Mouse (Mus musculus) stomach, embryonic 15.5 days (tissue): ENCODE results near the gene Olfr718-ps1. TPM values are rescaled to one million over a fixed set of nuclear protein-coding genes. Genes with fewer than 3 reads are reported as not detected.
"Not testable (repeated sequence)": the region's sequence is repeated elsewhere in the genome, so short reads cannot be mapped to it uniquely, and the experiment has no call there.

Source experiments
- ATAC-seq: fragments of 200-750 bp; cut with Nextera tagmentation; 2 replicates; pipeline ENCODE4 v1.8.0; 2017; ENCODE audit warnings: low read depth, moderate number of reproducible peaks, moderate TSS enrichment; ENCODE audit not compliant: insufficient read depth, low FRiP score
- H3K27ac ChIP-seq: fragments of 300-500 bp; sonication (generic); 2 replicates; pipeline ENCODE4 v1.5.1; 2015; ENCODE audit warnings: mild to moderate bottlenecking, inconsistent platforms
- H3K27me3 ChIP-seq: fragments of 300-500 bp; sonication (generic); replicated peaks from 2 replicates; pipeline ENCODE4 v1.6.1; 2015; ENCODE audit warnings: inconsistent platforms
- H3K36me3 ChIP-seq: fragments of 300-500 bp; sonication (generic); 2 replicates; pipeline ENCODE4 v1.6.1; 2015; ENCODE audit warnings: inconsistent platforms
- H3K4me1 ChIP-seq: fragments of 300-500 bp; sonication (generic); 2 replicates; pipeline ENCODE4 v1.6.1; 2015; ENCODE audit warnings: inconsistent platforms
- H3K4me2 ChIP-seq: fragments of 300-500 bp; sonication (generic); 2 replicates; pipeline ENCODE4 v1.6.1; 2015; ENCODE audit warnings: mild to moderate bottlenecking, inconsistent platforms
- H3K4me3 ChIP-seq: fragments of 300-500 bp; sonication (generic); replicated peaks from 2 replicates; pipeline ENCODE4 v1.5.1; 2015; ENCODE audit warnings: inconsistent platforms
- H3K9ac ChIP-seq: fragments of 300-500 bp; sonication (generic); 2 replicates; pipeline ENCODE4 v1.6.1; 2015; ENCODE audit warnings: inconsistent platforms
- H3K9me3 ChIP-seq: fragments of 300-500 bp; sonication (generic); 2 replicates; pipeline ENCODE4 v1.6.1; 2016; ENCODE audit warnings: inconsistent platforms
- WGBS: fragments of 180-500 bp; shearing (Covaris S2); methylation state at CpG from one replicate; pipeline ENCODE4 v1.1.7; 2015; 5-methylcytosine and 5-hydroxymethylcytosine counted together
- polyA plus RNA-seq: library from polyadenylated mRNA; unstranded; fragments of >200 nt; fragmentation: Nextera tagmentation; extraction: Ambion mirVana; gene quantifications from 2 replicates; pipeline ENCODE4 v1.2.1, GENCODE M21; 2015

Olfr718-ps1 gene
- polyA plus RNA-seq, 1 experiment from 2014 or later = not detected

DNA sequence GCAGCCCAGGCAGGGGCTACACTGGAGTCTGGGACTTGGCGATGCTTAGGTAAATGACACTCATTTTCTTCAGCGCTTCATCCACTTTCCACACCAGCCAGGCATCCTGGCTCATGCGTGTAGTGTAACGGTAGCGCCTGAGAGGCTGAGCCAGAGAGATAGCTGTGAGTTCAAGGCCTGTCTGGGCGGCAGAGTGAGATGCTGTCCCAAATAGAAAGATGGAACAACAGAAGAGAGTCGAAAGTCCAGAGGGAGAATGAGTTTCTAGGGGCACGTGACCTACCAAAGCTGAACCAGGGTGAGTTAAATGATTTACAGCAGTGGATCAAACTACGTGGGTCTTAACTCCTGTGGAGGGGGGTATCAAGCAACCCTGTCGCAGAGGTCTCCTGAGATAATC lies 6.4 kb upstream of the Olfr718-ps1 start:
- Histone ChIP-seq H3K4me1 (no peaks in the 10 kb centered on the region), H3K9me3 (no peaks in the 10 kb centered on the region), H3K36me3 (no peaks in the 10 kb centered on the region), H3K9ac (no peak overlapping the region), H3K4me2 (no peak overlapping the region), H3K27ac (no peak overlapping the region), H3K27me3 (peaks cover 14% of the 10 kb centered on the region), H3K4me3 (no peak overlapping the region)
- no peak for ATAC-seq
- WGBS = 83% methylated on average over 10 of the region's 10 CpGs

DNA sequence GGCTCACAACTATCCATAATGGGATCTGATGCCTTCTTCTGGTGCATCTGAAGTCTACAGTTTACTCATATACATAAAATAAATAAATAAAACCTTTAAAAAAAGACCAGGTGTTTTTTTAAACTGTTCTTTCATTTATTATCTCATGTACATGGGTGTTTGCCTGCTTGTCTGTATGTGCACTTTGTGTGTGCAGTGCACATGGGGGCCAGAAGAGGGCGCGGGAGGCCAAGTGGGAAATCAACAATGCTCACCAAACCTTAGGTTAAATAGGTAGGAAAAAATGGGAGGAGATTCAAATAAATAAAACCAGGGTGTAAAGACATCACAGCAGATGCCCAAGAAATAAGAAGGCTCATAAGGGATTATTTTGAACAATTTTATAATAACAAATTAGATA lies 2.7 kb upstream of the Olfr718-ps1 start:
- Histone ChIP-seq H3K4me3 (no peak overlapping the region), H3K27me3 (no peaks in the 10 kb centered on the region), H3K9ac (no peak overlapping the region), H3K27ac (no peak overlapping the region), H3K9me3 (no peaks in the 10 kb centered on the region), H3K36me3 (no peaks in the 10 kb centered on the region), H3K4me1 (no peaks in the 10 kb centered on the region), H3K4me2 (no peak overlapping the region)
- ATAC-seq = no peak
- 78% methylated on average over 2 of the region's 2 CpGs for WGBS

DNA sequence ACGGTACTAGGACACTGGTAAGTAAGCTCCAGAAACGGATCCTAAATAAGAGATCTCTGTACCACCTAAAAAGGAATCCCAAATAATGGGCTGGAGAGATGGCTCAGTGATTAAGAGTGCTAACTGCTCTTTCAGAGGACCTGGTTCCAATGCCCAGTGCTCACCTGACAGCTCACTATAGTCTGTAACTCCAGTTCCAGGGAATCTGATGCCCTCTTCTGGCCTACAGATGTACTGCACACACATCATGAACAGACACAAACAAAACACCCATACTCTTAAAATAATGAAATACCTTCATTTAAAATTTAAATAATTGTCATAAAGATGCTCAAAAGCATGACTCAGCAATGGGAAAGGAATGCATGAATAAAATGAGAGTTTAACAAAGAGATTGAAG lies 2.2 kb upstream of the Olfr718-ps1 start:
- 90% methylated on average over 2 of the region's 2 CpGs for WGBS

DNA sequence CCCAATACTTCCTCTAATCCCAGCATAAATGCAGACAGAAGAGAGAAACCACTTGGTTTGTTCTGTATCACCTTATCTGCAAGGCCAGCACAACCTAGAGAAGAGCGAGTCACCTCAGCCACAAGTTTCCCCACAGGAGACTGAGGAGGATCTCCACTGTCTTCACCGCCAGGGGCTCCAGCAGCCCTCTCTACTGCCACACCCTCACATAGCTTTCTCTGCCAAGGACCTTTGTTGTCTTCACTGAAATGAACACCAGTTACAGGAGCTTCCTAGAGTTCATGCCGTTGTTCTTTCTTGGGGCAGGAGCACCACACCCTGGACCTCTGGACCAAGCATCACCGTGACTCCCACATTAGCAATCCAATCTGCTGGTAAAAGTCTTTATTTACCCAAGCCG lies 1.3 kb upstream of the Olfr718-ps1 start:
- Histone ChIP-seq H3K4me2 (no peak overlapping the region), H3K36me3 (no peaks in the 10 kb centered on the region), H3K27me3 (no peaks in the 10 kb centered on the region), H3K9ac (no peak overlapping the region), H3K27ac (no peak overlapping the region), H3K4me3 (no peak overlapping the region), H3K4me1 (no peaks in the 10 kb centered on the region), H3K9me3 (no peaks in the 10 kb centered on the region)
- no peak for ATAC-seq
- WGBS = 86% methylated on average over 5 of the region's 5 CpGs

More for the DNA sequence above, 2.2 kb upstream of the Olfr718-ps1 start:
- H3K9ac ChIP-seq = no peak overlapping the region
- no peaks in the 10 kb centered on the region for H3K27me3 ChIP-seq
- ATAC-seq = no peak
- H3K4me2 ChIP-seq = no peak overlapping the region
- no peaks in the 10 kb centered on the region for H3K4me1 ChIP-seq
- H3K4me3 ChIP-seq = no peak overlapping the region
- no peaks in the 10 kb centered on the region for H3K9me3 ChIP-seq
- H3K27ac ChIP-seq = no peak overlapping the region
- no peaks in the 10 kb centered on the region for H3K36me3 ChIP-seq

DNA sequence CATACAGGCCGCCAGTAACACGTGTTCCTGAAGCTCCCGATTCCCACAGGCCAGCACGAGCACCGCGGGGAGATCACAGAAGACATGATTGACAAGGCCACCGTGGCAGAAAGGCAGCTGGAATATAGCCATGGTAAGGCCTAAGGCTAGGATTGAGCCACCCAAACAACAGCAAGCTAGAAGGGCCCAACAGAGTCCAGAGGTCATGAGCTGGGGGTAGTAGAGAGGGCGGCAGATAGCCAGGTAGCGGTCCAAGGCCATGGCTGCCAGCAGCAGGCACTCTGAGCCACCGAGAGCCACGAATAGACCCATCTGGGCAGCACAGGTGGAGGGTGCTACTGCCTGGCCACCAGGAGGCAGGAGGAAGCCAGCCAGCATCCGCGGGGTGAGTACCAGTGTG lies 9.8 kb downstream of the Olfr718-ps1 start:
- Histone ChIP-seq H3K9ac (no peak overlapping the region), H3K27ac (no peak overlapping the region), H3K27me3 (no peaks in the 10 kb centered on the region), H3K36me3 (no peaks in the 10 kb centered on the region), H3K4me2 (no peak overlapping the region), H3K4me3 (no peak overlapping the region), H3K4me1 (no peaks in the 10 kb centered on the region), H3K9me3 (no peaks in the 10 kb centered on the region)
- 81% methylated on average over 13 of the region's 13 CpGs for WGBS
- peak; percentile 60; the same call in 1 of the 2 replicates for ATAC-seq

DNA sequence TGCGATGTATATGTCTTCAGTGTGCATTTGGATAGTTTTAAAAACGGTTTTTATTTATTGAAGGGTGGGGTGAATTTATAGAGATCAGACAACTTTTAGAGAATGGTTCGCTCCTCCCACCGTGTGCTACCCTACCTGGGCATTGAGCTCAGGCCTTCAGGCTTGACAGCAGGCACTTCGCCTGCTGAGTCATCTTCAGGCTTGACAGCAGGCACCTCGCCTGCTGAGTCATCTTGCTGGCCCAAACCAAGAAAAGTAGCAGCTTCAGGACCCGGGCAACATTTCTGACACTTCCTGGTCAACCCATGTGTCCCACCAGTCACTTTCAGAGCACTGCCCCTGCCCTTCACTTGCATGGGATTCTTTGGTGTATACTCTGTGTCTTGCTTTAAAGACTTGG lies 12.3 kb downstream of the Olfr718-ps1 start:
- H3K27ac ChIP-seq = no peak overlapping the region
- no peak overlapping the region for H3K4me2 ChIP-seq
- no peak for ATAC-seq
- H3K4me1 ChIP-seq = no peaks in the 10 kb centered on the region
- no peaks in the 10 kb centered on the region for H3K9me3 ChIP-seq
- no peaks in the 10 kb centered on the region for H3K36me3 ChIP-seq
- no peak overlapping the region for H3K9ac ChIP-seq
- WGBS = 86% methylated on average over 7 of the region's 7 CpGs
- no peak overlapping the region for H3K4me3 ChIP-seq
- H3K27me3 ChIP-seq = no peaks in the 10 kb centered on the region

DNA sequence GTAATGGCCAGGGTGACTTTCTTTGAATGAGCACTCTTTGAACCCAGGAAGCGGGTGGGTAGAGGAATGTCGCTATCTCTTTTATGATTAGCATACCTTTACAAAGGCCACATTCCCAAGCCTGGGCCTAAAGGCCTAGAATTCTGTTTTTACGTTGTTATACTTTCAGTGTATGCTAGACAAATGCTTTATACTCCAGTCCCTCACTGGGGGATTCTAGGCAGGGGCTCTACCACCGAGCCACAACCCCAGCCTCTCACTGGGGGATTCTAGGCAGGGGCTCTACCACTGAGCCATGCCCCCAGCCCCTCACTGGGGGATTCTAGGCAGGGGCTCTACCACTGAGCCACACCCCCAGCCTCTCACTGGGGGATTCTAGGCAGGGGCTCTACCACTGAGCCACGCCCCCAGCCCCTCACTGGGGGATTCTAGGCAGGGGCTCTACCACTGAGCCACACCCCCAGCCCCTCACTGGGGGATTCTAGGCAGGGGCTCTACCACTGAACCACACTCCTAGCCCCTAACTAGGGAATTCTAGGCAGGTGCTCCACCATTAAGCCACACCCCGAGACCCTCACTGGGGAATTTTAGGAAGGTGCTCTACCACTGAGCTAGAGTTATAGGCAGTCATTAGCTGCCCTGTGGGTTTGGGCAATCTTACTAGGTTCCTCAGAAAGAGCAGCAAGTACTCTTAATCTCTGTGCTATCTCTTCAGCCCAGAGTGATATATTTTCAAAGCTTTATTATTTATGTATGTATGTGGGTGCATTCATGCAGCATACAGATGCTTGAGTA lies 13.0 kb downstream of the Olfr718-ps1 start:
- 83% methylated on average over 5 of the region's 6 CpGs for WGBS
- H3K27me3 ChIP-seq, ATAC-seq, H3K27ac ChIP-seq, H3K9ac ChIP-seq, H3K4me3 ChIP-seq, H3K9me3 ChIP-seq, H3K4me1 ChIP-seq, H3K36me3 ChIP-seq, H3K4me2 ChIP-seq: not testable (repeated sequence)

DNA sequence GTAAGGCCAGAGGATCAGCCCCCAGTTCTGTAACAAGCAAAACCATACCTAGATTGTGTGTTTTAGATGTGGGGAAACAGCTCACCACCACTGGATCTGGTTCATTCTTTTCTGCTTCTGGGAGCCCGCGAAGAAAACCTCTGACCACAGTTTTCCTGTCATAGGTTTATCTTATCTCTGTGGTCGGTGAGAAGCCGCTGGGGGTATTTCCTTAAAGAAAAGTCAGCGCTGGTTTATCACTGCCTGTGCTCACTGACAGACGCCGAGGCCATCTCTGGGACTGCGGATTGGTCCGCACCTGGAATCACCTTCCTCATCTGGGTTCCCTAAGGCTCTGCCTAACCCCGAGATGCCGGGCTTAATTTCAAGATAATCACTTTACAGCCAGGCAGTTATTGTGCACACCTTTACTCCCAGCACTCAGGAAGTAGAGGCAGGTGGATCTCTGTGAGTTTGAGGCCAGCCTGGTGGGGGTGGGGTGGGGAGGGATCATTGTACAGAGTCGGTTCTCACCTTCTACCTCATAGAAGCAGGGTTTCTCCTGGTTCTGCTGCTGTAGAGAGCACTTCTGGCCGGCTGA lies 14.4 kb downstream of the Olfr718-ps1 start:
- Histone ChIP-seq H3K9me3 (no peaks in the 10 kb centered on the region), H3K9ac (no peak overlapping the region), H3K27ac (no peak overlapping the region), H3K36me3 (no peaks in the 10 kb centered on the region), H3K4me2 (no peak overlapping the region), H3K27me3 (no peaks in the 10 kb centered on the region), H3K4me3 (no peak overlapping the region), H3K4me1 (no peaks in the 10 kb centered on the region)
- no peak for ATAC-seq
- WGBS = 62% methylated on average over 13 of the region's 13 CpGs

DNA sequence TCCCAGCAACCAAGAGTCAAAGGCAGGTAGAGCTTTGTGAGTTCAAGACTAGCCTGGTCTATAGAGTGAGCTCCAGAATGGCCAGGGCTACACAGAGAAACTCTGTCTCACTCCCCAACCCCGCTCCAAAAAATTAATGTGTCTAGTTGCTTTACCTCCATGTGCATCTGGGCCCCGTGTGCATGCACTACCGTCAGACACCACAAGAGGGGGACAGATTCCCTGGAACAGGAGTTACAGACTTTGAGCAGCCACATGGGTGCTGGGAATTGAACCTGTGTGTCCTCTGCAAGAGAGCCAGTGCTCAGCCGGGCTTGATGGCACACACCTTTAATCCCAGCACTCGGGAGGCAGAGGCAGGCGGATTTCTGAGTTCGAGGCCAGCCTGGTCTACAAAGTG lies 17.0 kb downstream of the Olfr718-ps1 start:
- H3K36me3 ChIP-seq = no peaks in the 10 kb centered on the region
- no peak overlapping the region for H3K4me3 ChIP-seq
- no peak overlapping the region for H3K4me2 ChIP-seq
- no peaks in the 10 kb centered on the region for H3K4me1 ChIP-seq
- no peaks in the 10 kb centered on the region for H3K9me3 ChIP-seq
- 82% methylated on average over 7 of the region's 7 CpGs for WGBS
- no peak overlapping the region for H3K9ac ChIP-seq
- H3K27me3 ChIP-seq = no peaks in the 10 kb centered on the region
- no peak overlapping the region for H3K27ac ChIP-seq
- ATAC-seq = no peak

DNA sequence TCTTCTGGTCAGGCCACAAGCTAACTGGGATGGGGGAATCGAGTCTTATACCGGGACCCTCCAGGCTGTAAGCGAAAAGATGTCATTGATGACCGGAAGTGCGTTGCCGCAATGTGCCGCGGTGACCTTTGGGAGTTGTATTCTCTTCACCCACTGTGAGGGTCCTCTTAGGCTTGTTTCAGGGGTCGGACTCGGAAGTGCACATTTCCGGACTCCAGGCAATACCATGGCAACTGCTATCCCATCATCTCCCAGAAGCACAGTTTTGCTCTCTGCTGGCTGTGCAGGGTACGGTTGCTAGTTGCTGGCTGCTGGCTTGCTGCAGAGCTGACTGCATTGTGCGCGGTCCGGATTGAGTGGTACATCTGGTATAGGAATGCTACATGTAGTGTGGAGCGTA lies 18.3 kb downstream of the Olfr718-ps1 start:
- Histone ChIP-seq H3K9me3 (no peaks in the 10 kb centered on the region), H3K4me1 (no peaks in the 10 kb centered on the region), H3K4me2 (no peak overlapping the region), H3K9ac (no peak overlapping the region), H3K27me3 (no peaks in the 10 kb centered on the region), H3K4me3 (no peak overlapping the region), H3K36me3 (no peaks in the 10 kb centered on the region), H3K27ac (no peak overlapping the region)
- 92% methylated on average over 16 of the region's 16 CpGs for WGBS
- ATAC-seq = no peak

DNA sequence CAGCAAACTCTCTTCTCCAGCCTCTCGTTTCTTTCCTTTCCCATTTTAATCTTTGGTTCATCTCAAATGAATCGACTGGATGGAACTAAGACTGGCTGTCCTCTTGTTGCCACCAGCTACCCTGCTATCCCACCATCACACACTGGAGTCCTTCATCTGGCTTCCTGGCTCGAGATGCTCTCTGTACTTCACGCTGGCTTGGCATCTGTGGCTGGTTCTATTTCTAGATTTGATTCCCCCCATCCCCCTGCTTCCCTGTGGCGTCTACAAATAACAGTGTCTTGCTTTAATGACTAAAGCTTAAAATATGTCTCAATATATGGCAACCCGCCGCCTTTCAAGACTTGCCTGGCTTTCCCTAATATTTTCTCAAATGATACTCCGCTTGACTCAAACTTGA lies 19.5 kb downstream of the Olfr718-ps1 start:
- ATAC-seq = no peak
- no peak overlapping the region for H3K9ac ChIP-seq
- WGBS = 77% methylated on average over 8 of the region's 8 CpGs
- H3K4me1 ChIP-seq = no peaks in the 10 kb centered on the region
- H3K36me3 ChIP-seq = no peaks in the 10 kb centered on the region
- no peak overlapping the region for H3K4me2 ChIP-seq
- no peaks in the 10 kb centered on the region for H3K27me3 ChIP-seq
- no peaks in the 10 kb centered on the region for H3K9me3 ChIP-seq
- no peak overlapping the region for H3K27ac ChIP-seq
- no peak overlapping the region for H3K4me3 ChIP-seq

DNA sequence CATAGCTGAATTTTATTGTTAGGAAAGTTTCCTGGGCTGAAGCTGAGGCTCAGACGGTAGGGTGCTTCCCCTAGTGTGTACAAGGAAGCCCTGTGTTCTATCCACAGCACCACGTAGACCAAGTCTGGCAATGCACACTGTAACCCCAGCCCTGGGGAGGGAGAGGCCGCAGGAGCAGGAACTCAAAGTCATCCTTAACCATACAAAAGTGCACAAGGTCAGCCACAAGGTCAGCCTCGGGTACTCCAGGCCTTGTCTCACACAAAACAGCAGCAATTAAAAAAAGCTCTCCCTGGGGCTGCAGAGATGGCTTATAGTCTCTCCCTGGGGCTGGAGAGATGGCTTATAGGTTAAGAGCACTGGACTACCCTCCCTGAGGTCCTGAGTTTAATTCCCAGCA lies 20.5 kb downstream of the Olfr718-ps1 start:
- Histone ChIP-seq H3K36me3 (no peaks in the 10 kb centered on the region), H3K9me3 (no peaks in the 10 kb centered on the region), H3K4me1 (no peaks in the 10 kb centered on the region), H3K4me3 (no peak overlapping the region), H3K4me2 (no peak overlapping the region), H3K27me3 (no peaks in the 10 kb centered on the region), H3K27ac (no peak overlapping the region), H3K9ac (no peak overlapping the region)
- ATAC-seq = no peak
- 62% methylated on average over 4 of the region's 4 CpGs for WGBS
